In the genomic region with DNA sequence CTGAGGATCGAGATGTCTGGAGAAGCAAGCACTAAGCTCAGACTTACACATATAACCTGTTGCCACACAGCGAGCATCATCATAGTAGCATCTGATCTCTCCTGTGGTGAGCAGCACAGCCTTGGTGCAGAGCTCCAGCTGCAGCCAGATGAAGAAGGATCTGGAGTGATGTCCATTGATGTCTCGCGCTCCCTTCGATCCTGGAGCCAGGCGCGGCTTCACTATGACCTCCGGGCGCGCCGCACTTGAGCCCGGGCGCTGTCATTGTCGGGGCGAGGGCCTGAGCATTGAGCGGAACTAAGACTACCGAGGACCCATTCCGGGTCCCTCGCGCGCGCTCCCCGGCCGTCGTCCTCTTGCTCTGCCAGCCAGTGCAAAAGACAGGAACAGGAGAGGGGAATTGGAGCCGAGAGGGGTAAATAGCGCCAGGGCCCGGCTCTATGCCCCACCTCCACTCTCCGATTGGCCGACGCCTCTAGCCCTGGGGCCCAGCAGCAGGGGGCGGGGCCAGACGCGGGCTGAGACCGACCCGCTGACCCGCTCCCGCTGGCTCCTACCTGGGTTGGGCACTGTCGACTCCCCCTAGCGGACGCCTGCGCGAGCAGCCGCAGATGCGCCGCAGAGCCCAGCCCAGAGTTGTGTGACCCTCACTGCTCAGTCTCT, we compare ENCODE assay signal across 8 mouse cellular contexts. TPM values are rescaled to one million over a fixed set of nuclear protein-coding genes. Genes with fewer than 3 reads are reported as not detected.
DNase-seq lines count a peak whose midpoint lies in the region; ATAC-seq and TF ChIP-seq lines count a peak whose summit lies in the region.

No protein-coding gene starts in this region.

- no peaks in the 10 kb centered on the region for H3K27me3 ChIP-seq in cerebellum, adult 2 months (ENCODE audit: control insufficient read depth, insufficient read depth, low read length)
- H3K27me3 ChIP-seq in forebrain, postnatal 0 days (ENCODE audit: insufficient read depth, low read length): no peaks in the 10 kb centered on the region
- no peaks in the 10 kb centered on the region for H3K27me3 ChIP-seq in neural tube, embryonic 14.5 days (ENCODE audit: control insufficient read depth, insufficient read depth, low read length)
- no peaks in the 10 kb centered on the region for H3K27me3 ChIP-seq in testis, adult 2 months (ENCODE audit: control insufficient read depth, insufficient read depth, low read length)

- peak; percentile 99 for ATAC-seq in forebrain, postnatal 0 days
- peak; percentile 100 for ATAC-seq in neural tube, embryonic 14.5 days (ENCODE audit: low read depth)

- WGBS in cerebellum, adult 2 months: under 1% methylated on average over 46 of the region's 46 CpGs
- WGBS in forebrain, postnatal 0 days: under 1% methylated on average over 45 of the region's 46 CpGs
- WGBS in neural tube, embryonic 14.5 days: 2% methylated on average over 39 of the region's 46 CpGs

- peak; percentile 89 for DNase-seq in ES-E14 (ENCODE audit: low read depth, low spot score)
- peak; percentile 93 to 95 for DNase-seq in cerebellum, adult 2 months
- peak; percentile 83 for DNase-seq in forebrain, postnatal 0 days
- peak; percentile 92 to 93 for DNase-seq in heart, postnatal 36 days
- peak; percentile 81 to 87 for DNase-seq in layer of hippocampus, adult 18-20 months (ENCODE audit: low spot score in 2 of 2)
- DNase-seq in lung, adult 18-20 months: peak; percentile 94 to 96

- no peak overlapping the region for H3K27ac ChIP-seq in ES-E14 (ENCODE audit: insufficient read depth, low read depth, low read length, poor library complexity, severe bottlenecking)
- H3K27ac ChIP-seq in cerebellum, adult 2 months (ENCODE audit: insufficient read depth, low read length): no peak overlapping the region
- no peak overlapping the region for H3K27ac ChIP-seq in forebrain, postnatal 0 days (ENCODE audit: low read depth, low read length)
- H3K27ac ChIP-seq in neural tube, embryonic 14.5 days (ENCODE audit: low read depth, low read length): no peak overlapping the region
- no peak overlapping the region for H3K27ac ChIP-seq in testis, adult 2 months (ENCODE audit: control insufficient read depth, insufficient read depth, low read depth, low read length)

- H3K4me3 ChIP-seq in ES-E14 (ENCODE audit: insufficient read depth in 1 of 2, low read depth in 1 of 2, low read length in 2 of 2, poor library complexity in 1 of 2, severe bottlenecking in 1 of 2): peak overlapping the region; percentile 62 to 67
- peak overlapping the region; percentile 70 for H3K4me3 ChIP-seq in cerebellum, adult 2 months (replicated peaks; ENCODE audit: insufficient read depth, low read depth, low read length)
- peak overlapping the region; percentile 56 for H3K4me3 ChIP-seq in forebrain, postnatal 0 days (ENCODE audit: low read depth, low read length)
- H3K4me3 ChIP-seq in neural tube, embryonic 14.5 days (ENCODE audit: low read depth, low read length): peak overlapping the region; percentile 52
- H3K4me3 ChIP-seq in testis, adult 2 months (ENCODE audit: control insufficient read depth, low read depth, low read length): peak overlapping the region; percentile 83

- H3K4me1 ChIP-seq in ES-E14 (ENCODE audit: control insufficient read depth in 2 of 2, insufficient read depth in 2 of 2, low read length in 2 of 2, poor library complexity in 1 of 2): peaks cover 0 to 3% of the 10 kb centered on the region in 2 experiments; a peak in 1 of 4 replicates
- peaks cover 7% of the 10 kb centered on the region; the same call in 1 of the 2 replicates for H3K4me1 ChIP-seq in cerebellum, adult 2 months (ENCODE audit: control insufficient read depth, insufficient read depth, low read length)
- H3K4me1 ChIP-seq in forebrain, postnatal 0 days (ENCODE audit: insufficient read depth): no peaks in the 10 kb centered on the region
- H3K4me1 ChIP-seq in neural tube, embryonic 14.5 days (ENCODE audit: control insufficient read depth, insufficient read depth, low read length): peaks cover 5% of the 10 kb centered on the region; the same call in 1 of the 2 replicates
- peaks cover 9% of the 10 kb centered on the region for H3K4me1 ChIP-seq in testis, adult 2 months (ENCODE audit: control insufficient read depth, insufficient read depth, low read length)

- TF ChIP-seq POLR2A in cerebellum, adult 2 months (IDR thresholded peaks at IDR 0.05; ENCODE audit: borderline replicate concordance, insufficient read depth, low read length): peak; percentile 27; the same call in 1 of the 2 replicates
- no peak for TF ChIP-seq POLR2A in testis, adult 2 months (IDR thresholded peaks at IDR 0.05; ENCODE audit: control insufficient read depth, low read depth, low read length)

- intact Hi-C loops in heart, postnatal 36 days (cut with DNase I): loop anchor here (2.0 to 10.0 kb wide), 3 partner anchors 87 to 273 kb away; no protein-coding TSS in a partner anchor

- H3K9me3 ChIP-seq in ES-E14 (ENCODE audit: control insufficient read depth, insufficient read depth, low read depth, low read length): no peaks in the 10 kb centered on the region
- H3K9me3 ChIP-seq in forebrain, postnatal 0 days (ENCODE audit: low read length): no peaks in the 10 kb centered on the region
- no peaks in the 10 kb centered on the region for H3K9me3 ChIP-seq in neural tube, embryonic 14.5 days (ENCODE audit: control insufficient read depth, low read length)

- in situ Hi-C loops in ES-E14 (cut with MboI; ENCODE audit: low sequenced_read_pairs in 2 of 2, unreplicated experiment in 2 of 2): no loop called here

- peak overlapping the region; percentile 94 for H3K4me2 ChIP-seq in forebrain, postnatal 0 days (ENCODE audit: low read depth)
- H3K4me2 ChIP-seq in neural tube, embryonic 14.5 days (ENCODE audit: low read depth, low read length): peak overlapping the region; percentile 87

- no peaks in the 10 kb centered on the region for H3K36me3 ChIP-seq in ES-E14 (ENCODE audit: control insufficient read depth, insufficient read depth, low read length, poor library complexity, severe bottlenecking)
- H3K36me3 ChIP-seq in forebrain, postnatal 0 days (ENCODE audit: insufficient read depth): no peaks in the 10 kb centered on the region
- no peaks in the 10 kb centered on the region for H3K36me3 ChIP-seq in neural tube, embryonic 14.5 days (ENCODE audit: control insufficient read depth, insufficient read depth, low read length)
- H3K36me3 ChIP-seq in testis, adult 2 months (ENCODE audit: control insufficient read depth, insufficient read depth, low read length): no peaks in the 10 kb centered on the region

- TF ChIP-seq CTCF in cerebellum, adult 2 months (IDR thresholded peaks at IDR 0.05; ENCODE audit: borderline replicate concordance, insufficient read depth, low read depth, low read length): peak; percentile 68
- TF ChIP-seq CTCF in forebrain, postnatal 0 days (IDR thresholded peaks at IDR 0.05; ENCODE audit: low read depth): peak; percentile 78
- TF ChIP-seq CTCF in testis, adult 2 months (IDR thresholded peaks at IDR 0.05; ENCODE audit: control insufficient read depth, insufficient read depth, insufficient replicate concordance, low read depth, low read length): peak; percentile 63; the same call in 1 of the 2 replicates

- no peak overlapping the region for H3K9ac ChIP-seq in ES-E14 (ENCODE audit: insufficient read depth, low read depth, low read length, poor library complexity, severe bottlenecking)
- H3K9ac ChIP-seq in forebrain, postnatal 0 days: peak overlapping the region; percentile 59
- H3K9ac ChIP-seq in neural tube, embryonic 14.5 days (replicated peaks; ENCODE audit: low read depth, low read length): peak overlapping the region; percentile 67

TF ChIP-seq in ES-E14, 5 proteins besides CTCF, POLR2A, EP300 and RAD21:
- TF ChIP-seq ZC3H11A (IDR thresholded peaks at IDR 0.05; ENCODE audit: borderline replicate concordance, low read depth, low read length) (no peak), HCFC1 (IDR thresholded peaks at IDR 0.05; ENCODE audit: borderline replicate concordance, insufficient read depth, low read length) (no peak), ZNF384 (IDR thresholded peaks at IDR 0.05; ENCODE audit: low read depth, low read length) (no peak), MAFK (IDR thresholded peaks at IDR 0.05; ENCODE audit: insufficient read depth, low read depth, low read length) (no peak), CHD2 (IDR thresholded peaks at IDR 0.05; ENCODE audit: low read depth, low read length) (no peak)

RNA-seq across cellular contexts. Expression of a gene that starts 17.3 kb away (rescaled TPM):
- not detected in 2 replicates for total RNA-seq in ES-E14 (2012; rRNA removed)
- polyA plus RNA-seq in cerebellum, adult 2 months (2012; rRNA removed): not detected in 2 replicates
- not detected in 2 replicates for total RNA-seq in forebrain, postnatal 0 days (2014; rRNA removed)
- not detected in 2 replicates for polyA plus RNA-seq in forebrain, postnatal 0 days (2015; fragmentation: Nextera tagmentation; extraction: Ambion mirVana)
- total RNA-seq in heart, postnatal 36 days (2021): under 1 TPM; 0.54 to 0.72 TPM
- not detected for total RNA-seq in layer of hippocampus, adult 18-20 months (2021)
- polyA plus RNA-seq in neural tube, embryonic 14.5 days (2014; fragmentation: Nextera tagmentation; extraction: Ambion mirVana): not detected in 2 replicates
- polyA plus RNA-seq in testis, adult 2 months (2012; rRNA removed): 0.14 and 0.19 TPM in 2 replicates

RNA-seq across cellular contexts. Expression of a gene that starts 41.2 kb away (rescaled TPM):
- 0.16 and 0.36 TPM in 2 replicates for total RNA-seq in ES-E14 (2012; rRNA removed)
- polyA plus RNA-seq in cerebellum, adult 2 months (2012; rRNA removed): 0.10 and 0.43 TPM in 2 replicates
- 0.05 and 0.15 TPM in 2 replicates for total RNA-seq in forebrain, postnatal 0 days (2014; rRNA removed)
- polyA plus RNA-seq in forebrain, postnatal 0 days (2015; fragmentation: Nextera tagmentation; extraction: Ambion mirVana): 0.08 and 0.15 TPM in 2 replicates
- total RNA-seq in heart, postnatal 36 days (2021): 10 to 100 TPM; 21.7 to 22.4 TPM
- under 1 TPM; 0.10 to 0.13 TPM for total RNA-seq in layer of hippocampus, adult 18-20 months (2021)
- 0.14 TPM in 1 of 2 replicates, not detected in the other for polyA plus RNA-seq in neural tube, embryonic 14.5 days (2014; fragmentation: Nextera tagmentation; extraction: Ambion mirVana)
- polyA plus RNA-seq in testis, adult 2 months (2012; rRNA removed): 0.20 and 0.26 TPM in 2 replicates

Comparison
In these comparisons a context has a peak if more than half of its experiments do, and no peak if none do; other contexts are left out.
1. RNA of a gene that starts 41.2 kb away (total RNA-seq): 21.7 to 22.4 TPM in heart, postnatal 36 days; 0.16 to 0.36 TPM in ES-E14, 0.10 to 0.13 TPM in layer of hippocampus, adult 18-20 months and 0.05 to 0.15 TPM in forebrain, postnatal 0 days; every median in the first group is over 10 times any median in the second.
2. Peak in every context shown above with its lines, with median percentiles within 50 percentile points of each other: DNase-seq, H3K4me3 ChIP-seq and CTCF ChIP-seq.